Mouse (Mus musculus) kidney, embryonic 15.5 days (tissue): ENCODE data around the gene Zbed6. TPM values are rescaled to one million over a fixed set of nuclear protein-coding genes. Genes with fewer than 3 reads are reported as not detected.

Source experiments
- ATAC-seq: fragments of 200-750 bp; cut with Nextera tagmentation; replicated peaks from 2 replicates; pipeline ENCODE4 v1.8.0; 2017; ENCODE audit warnings: moderate TSS enrichment; ENCODE audit not compliant: low FRiP score
- H3K27ac ChIP-seq: fragments of 300-500 bp; sonication (generic); 2 replicates; pipeline ENCODE4 v1.5.1; 2015; ENCODE audit warnings: mild to moderate bottlenecking, inconsistent platforms
- H3K27me3 ChIP-seq: fragments of 300-500 bp; sonication (generic); 2 replicates; pipeline ENCODE4 v1.6.1; 2015; ENCODE audit warnings: inconsistent platforms
- H3K36me3 ChIP-seq: fragments of 300-500 bp; sonication (generic); 2 replicates; pipeline ENCODE4 v1.6.1; 2015; ENCODE audit warnings: inconsistent platforms
- H3K4me1 ChIP-seq: fragments of 300-500 bp; sonication (generic); 2 replicates; pipeline ENCODE4 v1.6.1; 2015; ENCODE audit warnings: inconsistent platforms
- H3K4me2 ChIP-seq: fragments of 300-500 bp; sonication (generic); 2 replicates; pipeline ENCODE4 v1.6.1; 2015; ENCODE audit warnings: moderate library complexity, mild to moderate bottlenecking, inconsistent platforms
- H3K4me3 ChIP-seq: fragments of 300-500 bp; sonication (generic); replicated peaks from 2 replicates; pipeline ENCODE4 v1.5.1; 2015; ENCODE audit warnings: mild to moderate bottlenecking, inconsistent platforms
- H3K9ac ChIP-seq: fragments of 300-500 bp; sonication (generic); 2 replicates; pipeline ENCODE4 v1.6.1; 2015; ENCODE audit warnings: mild to moderate bottlenecking, inconsistent platforms
- H3K9me3 ChIP-seq: fragments of 300-500 bp; sonication (generic); replicated peaks from 2 replicates; pipeline ENCODE4 v1.6.1; 2016; ENCODE audit warnings: inconsistent platforms
- WGBS: fragments of 180-500 bp; shearing (Covaris S2); methylation state at CpG from one replicate; pipeline ENCODE4 v1.1.7; 2015; ENCODE audit warnings: mixed read lengths; 5-methylcytosine and 5-hydroxymethylcytosine counted together
- polyA plus RNA-seq: library from polyadenylated mRNA; unstranded; fragments of >200 nt; fragmentation: Nextera tagmentation; extraction: Ambion mirVana; gene quantifications from 2 replicates; pipeline ENCODE4 v1.2.1, GENCODE M21; 2015

Zbed6 gene
- polyA plus RNA-seq, 1 experiment from 2014 or later: not detected

GRCm38 (mm10) chr1:133658878-133659277 lies 1.8 kb downstream of the Zbed6 start:
- peak overlapping the region; percentile 79; the same call in 1 of the 2 replicates for H3K4me2 ChIP-seq
- H3K36me3 ChIP-seq: peaks cover 38% of the 10 kb centered on the region
- peaks cover 44% of the 10 kb centered on the region for H3K4me1 ChIP-seq
- no peak for ATAC-seq
- no peak overlapping the region for H3K27ac ChIP-seq
- no peaks in the 10 kb centered on the region for H3K27me3 ChIP-seq
- H3K9me3 ChIP-seq: no peaks in the 10 kb centered on the region
- no peak overlapping the region for H3K9ac ChIP-seq
- 78% methylated on average over 3 of the region's 3 CpGs for WGBS
- H3K4me3 ChIP-seq: no peak overlapping the region

- no peak overlapping the region for H3K4me2 ChIP-seq
- no peak overlapping the region for H3K4me3 ChIP-seq
- ATAC-seq: no peak
- no peaks in the 10 kb centered on the region for H3K9me3 ChIP-seq
- WGBS: 38% methylated on average over 5 of the region's 5 CpGs
- H3K4me1 ChIP-seq: peaks cover 44% of the 10 kb centered on the region
- H3K36me3 ChIP-seq: peaks cover 54% of the 10 kb centered on the region
- H3K27ac ChIP-seq: no peak overlapping the region
- H3K9ac ChIP-seq: no peak overlapping the region
- no peaks in the 10 kb centered on the region for H3K27me3 ChIP-seq
These were observed 3.9 kb downstream of the Zbed6 start for GRCm38 (mm10) chr1:133656811-133657210.

DNA sequence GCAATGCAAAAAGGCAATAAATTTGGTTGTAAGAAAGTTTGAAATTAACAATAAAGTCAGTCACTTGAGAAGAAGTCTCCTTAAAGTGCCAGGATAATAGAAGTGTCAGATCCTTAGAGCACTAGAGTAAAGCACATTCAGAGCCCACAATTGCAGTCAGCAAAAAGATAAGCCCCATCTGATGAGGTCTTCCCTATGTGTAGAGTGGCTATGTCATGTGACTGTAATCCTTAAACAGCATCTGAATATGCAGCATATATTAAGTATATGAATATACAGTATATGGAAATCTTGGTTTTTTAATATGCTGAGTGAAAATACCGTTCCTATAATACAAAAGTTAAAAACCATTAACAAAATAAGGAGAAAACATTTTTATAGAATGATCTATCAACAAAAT lies 7.7 kb downstream of the Zbed6 start:
- H3K27me3 ChIP-seq: no peaks in the 10 kb centered on the region
- H3K4me2 ChIP-seq: no peak overlapping the region
- H3K9me3 ChIP-seq: no peaks in the 10 kb centered on the region
- no peak overlapping the region for H3K4me3 ChIP-seq
- no peak overlapping the region for H3K27ac ChIP-seq
- no peak for ATAC-seq
- no peak overlapping the region for H3K9ac ChIP-seq
- peaks cover 59% of the 10 kb centered on the region for H3K36me3 ChIP-seq
- peaks cover 24% of the 10 kb centered on the region for H3K4me1 ChIP-seq
- 92% methylated on average over 1 of the region's 1 CpGs for WGBS

DNA sequence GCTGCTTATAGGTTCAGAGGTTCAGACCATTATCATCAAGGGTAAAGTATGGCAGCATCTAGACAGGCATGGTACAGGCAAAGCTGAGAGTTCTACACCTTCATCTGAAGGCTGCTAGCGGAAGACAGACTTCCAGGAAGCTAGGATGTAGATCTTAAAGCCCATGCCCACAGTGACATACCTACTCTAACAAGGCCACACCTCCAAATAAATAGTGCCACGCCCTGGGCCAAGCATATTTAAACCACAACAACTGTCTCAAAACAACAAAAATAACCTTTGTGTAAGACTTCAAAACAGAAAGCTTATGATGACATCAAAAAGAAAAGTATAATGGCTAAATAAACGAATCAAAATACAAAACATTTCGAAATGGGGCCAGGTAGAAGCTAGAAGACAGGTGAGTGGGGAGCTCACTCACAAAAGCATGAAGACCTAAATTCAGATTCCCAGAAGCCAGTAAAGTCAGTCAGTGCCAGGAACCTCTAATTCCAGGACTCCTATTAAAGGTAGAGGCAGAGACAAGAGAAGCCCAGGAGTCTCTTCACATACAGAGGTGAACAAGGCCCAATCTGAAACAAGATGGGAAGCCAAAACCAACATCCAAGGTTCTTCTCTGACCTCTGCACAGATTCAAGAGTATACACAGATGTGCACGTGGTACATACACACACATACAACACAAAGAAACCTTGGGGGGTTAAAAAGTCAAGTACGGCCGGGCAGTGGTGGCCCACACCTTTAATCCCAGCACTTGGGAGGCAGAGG lies 10.2 kb downstream of the Zbed6 start:
- Histone ChIP-seq H3K4me1 (peaks cover 3% of the 10 kb centered on the region; the same call in 1 of the 2 replicates), H3K27ac (no peak overlapping the region), H3K4me3 (no peak overlapping the region), H3K4me2 (no peak overlapping the region), H3K36me3 (peaks cover 67% of the 10 kb centered on the region), H3K9me3 (no peaks in the 10 kb centered on the region), H3K27me3 (no peaks in the 10 kb centered on the region), H3K9ac (no peak overlapping the region)
- no peak for ATAC-seq
- 94% methylated on average over 7 of the region's 7 CpGs for WGBS

GRCm38 (mm10) chr1:133645652-133646051 lies 15.0 kb downstream of the Zbed6 start:
- Histone ChIP-seq H3K4me1 (no peaks in the 10 kb centered on the region), H3K9me3 (no peaks in the 10 kb centered on the region), H3K9ac (no peak overlapping the region), H3K4me2 (no peak overlapping the region), H3K27ac (no peak overlapping the region), H3K27me3 (no peaks in the 10 kb centered on the region), H3K4me3 (no peak overlapping the region), H3K36me3 (peaks cover 84% of the 10 kb centered on the region)
- no peak for ATAC-seq
- 92% methylated on average over 5 of the region's 5 CpGs for WGBS

DNA sequence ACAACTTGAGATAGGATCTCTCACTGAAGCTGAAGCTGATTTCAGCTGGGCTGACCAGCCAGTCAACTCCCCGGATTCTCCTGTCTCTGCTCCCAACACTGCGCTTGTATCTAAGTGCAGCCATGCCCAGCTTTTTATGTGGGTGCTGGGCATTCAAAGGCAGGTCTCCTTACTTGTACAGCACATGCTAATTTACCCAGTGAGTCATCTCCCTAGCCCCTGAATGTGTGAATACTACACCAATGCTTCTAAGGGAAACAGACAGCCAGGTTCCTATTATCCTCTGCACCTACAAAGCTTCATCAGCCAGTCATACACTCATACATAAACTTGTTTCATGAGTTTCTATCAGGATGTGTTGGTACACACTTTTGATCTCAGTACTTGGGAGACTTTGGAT lies 19.5 kb downstream of the Zbed6 start:
- ATAC-seq: no peak
- 93% methylated on average over 2 of the region's 2 CpGs for WGBS
- no peak overlapping the region for H3K27ac ChIP-seq

GRCm38 (mm10) chr1:133638517-133638916 lies 22.2 kb downstream of the Zbed6 start:
- H3K4me3 ChIP-seq: no peak overlapping the region
- no peak for ATAC-seq
- no peak overlapping the region for H3K27ac ChIP-seq
- no peaks in the 10 kb centered on the region for H3K9me3 ChIP-seq
- H3K36me3 ChIP-seq: peaks cover 96% of the 10 kb centered on the region
- H3K9ac ChIP-seq: no peak overlapping the region
- 93% methylated on average over 6 of the region's 6 CpGs for WGBS
- no peaks in the 10 kb centered on the region for H3K4me1 ChIP-seq
- no peak overlapping the region for H3K4me2 ChIP-seq
- no peaks in the 10 kb centered on the region for H3K27me3 ChIP-seq

More for the DNA sequence above, 19.5 kb downstream of the Zbed6 start:
- H3K27me3 ChIP-seq: no peaks in the 10 kb centered on the region
- H3K4me2 ChIP-seq: no peak overlapping the region
- H3K9me3 ChIP-seq: no peaks in the 10 kb centered on the region
- no peak overlapping the region for H3K9ac ChIP-seq
- no peaks in the 10 kb centered on the region for H3K4me1 ChIP-seq
- H3K36me3 ChIP-seq: peaks cover 98% of the 10 kb centered on the region
- H3K4me3 ChIP-seq: no peak overlapping the region

DNA sequence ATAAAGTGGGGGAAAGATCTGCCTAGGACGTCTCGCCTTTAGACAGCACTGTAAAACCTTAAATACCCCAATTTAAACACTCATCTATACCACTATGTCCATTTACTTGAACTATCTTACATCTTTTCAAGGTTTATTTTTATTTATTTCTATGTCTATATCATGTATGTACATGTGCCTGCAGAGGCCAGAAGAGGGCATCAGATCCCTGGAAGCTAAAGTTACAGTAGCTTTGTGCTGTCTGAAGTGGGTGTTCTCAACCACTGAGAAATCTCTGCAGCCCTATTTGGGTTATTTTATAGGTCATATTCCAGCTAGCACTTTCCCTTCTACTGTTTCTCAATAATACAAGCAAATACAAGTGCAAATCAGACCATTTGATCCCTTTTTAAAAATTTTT lies 28.5 kb downstream of the Zbed6 start:
- no peak overlapping the region for H3K27ac ChIP-seq
- no peak overlapping the region for H3K9ac ChIP-seq
- no peaks in the 10 kb centered on the region for H3K4me1 ChIP-seq
- 87% methylated on average over 2 of the region's 2 CpGs for WGBS
- no peaks in the 10 kb centered on the region for H3K27me3 ChIP-seq
- peaks cover 94% of the 10 kb centered on the region for H3K36me3 ChIP-seq
- no peaks in the 10 kb centered on the region for H3K9me3 ChIP-seq
- H3K4me3 ChIP-seq: no peak overlapping the region
- H3K4me2 ChIP-seq: no peak overlapping the region
- no peak for ATAC-seq

DNA sequence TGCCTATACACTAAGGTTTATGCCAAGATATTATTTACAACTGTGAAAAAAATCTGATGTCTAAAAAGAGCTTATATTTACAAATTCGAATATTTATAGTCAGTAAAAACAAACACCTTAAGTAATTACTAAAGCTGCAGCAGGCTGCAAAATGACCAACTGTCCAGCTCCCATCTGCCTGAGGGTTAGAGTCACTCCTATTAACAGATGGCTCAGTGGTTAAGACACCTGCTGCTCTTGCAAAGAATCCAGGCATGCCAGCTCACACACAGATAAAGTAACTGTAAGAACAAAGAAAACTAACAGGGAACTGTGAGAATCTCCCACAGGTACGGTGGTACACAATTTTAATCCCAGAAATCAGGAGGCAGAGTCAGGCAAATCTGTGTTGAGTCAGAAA lies 35.6 kb downstream of the Zbed6 start:
- Histone ChIP-seq H3K9ac (no peak overlapping the region), H3K27me3 (no peaks in the 10 kb centered on the region), H3K4me2 (no peak overlapping the region), H3K36me3 (peaks cover 95% of the 10 kb centered on the region), H3K4me3 (no peak overlapping the region), H3K4me1 (no peaks in the 10 kb centered on the region), H3K27ac (no peak overlapping the region), H3K9me3 (no peaks in the 10 kb centered on the region)
- WGBS: 85% methylated on average over 2 of the region's 2 CpGs
- ATAC-seq: no peak

DNA sequence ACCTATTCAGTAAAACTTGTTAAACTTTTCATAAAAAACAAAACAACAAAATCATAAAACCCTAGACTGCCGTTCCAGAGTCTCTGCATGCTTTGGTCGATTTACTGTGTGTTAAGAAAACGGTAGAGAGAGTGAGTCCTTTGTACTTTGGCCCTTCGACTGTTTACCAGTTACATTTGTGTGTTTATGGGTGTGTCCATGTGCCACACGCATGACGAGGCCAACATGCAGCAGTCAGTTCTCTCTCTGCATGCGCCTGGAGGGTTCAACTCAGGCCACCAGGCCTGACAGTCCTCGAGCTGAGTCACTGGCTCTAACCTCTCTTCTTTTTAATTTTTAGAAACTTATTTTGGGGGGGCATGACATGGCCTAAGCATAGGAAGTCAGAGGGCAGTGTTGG lies 42.4 kb downstream of the Zbed6 start:
- WGBS: 80% methylated on average over 8 of the region's 8 CpGs
- no peak for ATAC-seq
- Histone ChIP-seq H3K36me3 (peaks cover 83% of the 10 kb centered on the region), H3K9me3 (no peaks in the 10 kb centered on the region), H3K9ac (no peak overlapping the region), H3K27ac (no peak overlapping the region), H3K4me2 (no peak overlapping the region), H3K4me1 (no peaks in the 10 kb centered on the region), H3K27me3 (no peaks in the 10 kb centered on the region), H3K4me3 (no peak overlapping the region)

DNA sequence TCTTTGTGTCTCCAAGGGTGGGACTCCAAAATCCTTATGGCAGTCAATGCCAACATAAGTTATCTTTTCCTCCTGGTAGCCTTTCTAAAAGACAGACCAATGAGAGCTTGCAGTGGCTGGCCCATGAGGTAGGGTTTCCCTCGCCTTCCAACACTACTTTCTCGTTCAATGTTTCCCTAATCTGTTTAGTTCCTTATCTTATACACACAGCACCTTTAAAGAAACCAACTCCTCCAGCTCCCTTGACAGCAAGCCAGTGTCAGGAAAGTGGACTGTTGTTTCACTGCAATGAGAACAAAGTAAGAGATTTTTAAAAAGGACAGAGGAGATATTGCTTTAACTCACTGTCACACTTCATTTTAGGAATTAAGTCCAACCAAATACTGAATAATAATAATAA lies 42.8 kb downstream of the Zbed6 start:
- Histone ChIP-seq H3K27ac (no peak overlapping the region), H3K27me3 (no peaks in the 10 kb centered on the region), H3K4me3 (no peak overlapping the region), H3K4me2 (no peak overlapping the region), H3K9ac (no peak overlapping the region), H3K4me1 (no peaks in the 10 kb centered on the region), H3K9me3 (no peaks in the 10 kb centered on the region), H3K36me3 (peaks cover 79% of the 10 kb centered on the region)
- 69% methylated on average over 2 of the region's 2 CpGs for WGBS
- no peak for ATAC-seq

DNA sequence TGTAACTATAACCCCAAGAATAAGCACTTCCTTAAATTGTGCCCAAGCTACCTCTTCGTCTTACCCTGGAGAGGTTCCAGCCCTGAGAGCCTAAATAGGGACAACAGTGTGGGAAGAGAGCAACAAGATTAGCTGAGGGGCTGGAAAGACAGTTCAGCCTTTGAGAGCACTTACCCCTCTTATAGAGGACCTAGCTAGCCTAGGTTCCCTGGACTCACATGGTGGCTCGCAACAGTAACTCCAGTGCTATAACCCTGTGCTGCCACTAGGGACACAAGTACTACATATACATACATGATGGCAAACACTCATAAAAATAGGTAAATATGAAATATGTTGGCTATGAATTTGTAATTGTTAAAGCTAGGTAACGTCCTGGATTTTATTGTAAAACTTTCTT lies 46.9 kb downstream of the Zbed6 start:
- Histone ChIP-seq H3K36me3 (peaks cover 42% of the 10 kb centered on the region), H3K4me3 (no peak overlapping the region), H3K9ac (no peak overlapping the region), H3K27me3 (no peaks in the 10 kb centered on the region), H3K4me2 (no peak overlapping the region), H3K9me3 (no peaks in the 10 kb centered on the region), H3K27ac (no peak overlapping the region), H3K4me1 (peaks cover 9% of the 10 kb centered on the region)
- ATAC-seq: no peak
- 74% methylated on average over 3 of the region's 3 CpGs for WGBS

DNA sequence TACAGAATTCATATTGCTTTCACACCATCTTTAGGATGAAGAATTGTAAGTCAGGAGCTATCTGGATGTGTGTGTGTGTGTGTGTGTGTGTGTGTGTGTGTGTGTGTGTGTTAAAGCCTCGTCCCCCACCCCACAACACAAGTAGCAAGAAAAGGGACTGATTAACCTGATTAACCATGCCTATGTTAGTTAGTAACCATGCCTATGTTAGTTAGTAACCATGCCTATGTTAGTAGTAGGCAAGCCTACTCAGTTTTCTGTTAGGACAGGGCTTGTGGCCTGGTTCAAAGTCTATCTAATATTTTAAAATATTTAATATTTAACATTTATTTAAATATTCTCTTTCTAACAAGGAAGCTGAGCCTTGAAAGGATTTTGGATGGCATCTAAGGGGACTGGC lies 49.2 kb downstream of the Zbed6 start:
- Histone ChIP-seq H3K27ac (no peak overlapping the region), H3K27me3 (no peaks in the 10 kb centered on the region), H3K9ac (no peak overlapping the region), H3K9me3 (no peaks in the 10 kb centered on the region), H3K4me1 (peaks cover 15% of the 10 kb centered on the region), H3K4me2 (no peak overlapping the region), H3K36me3 (peaks cover 42% of the 10 kb centered on the region), H3K4me3 (no peak overlapping the region)
- no peak for ATAC-seq
- 57% methylated on average over 1 of the region's 1 CpGs for WGBS
